Mouse (Mus musculus) intestine, postnatal 0 days (tissue): ENCODE measurements at regions not wholly inside any gene's neighbourhood (a gene's known extent, or its start where the extent isn't known, plus 50 kb on each side); places are given as distances from the start of the nearest gene placed in this dataset.

Experiments
- ATAC-seq: fragments of 200-750 bp; cut with Nextera tagmentation; 2 replicates; pipeline ENCODE4 v1.8.0; 2017; ENCODE audit warnings: mild to moderate bottlenecking, moderate TSS enrichment, moderate library complexity
- H3K27ac ChIP-seq: fragments of 300-500 bp; sonication (generic); 2 replicates; pipeline ENCODE4 v1.5.1; 2014; ENCODE audit warnings: mild to moderate bottlenecking, low read depth, low read length, moderate library complexity
- H3K27me3 ChIP-seq: fragments of 300-500 bp; sonication (generic); replicated peaks from 2 replicates; pipeline ENCODE4 v1.6.1; 2014; ENCODE audit warnings: low read length, mixed read lengths; ENCODE audit not compliant: control insufficient read depth, insufficient read depth
- H3K36me3 ChIP-seq: fragments of 300-500 bp; sonication (generic); 2 replicates; pipeline ENCODE4 v1.6.1; 2014; ENCODE audit warnings: mild to moderate bottlenecking, moderate library complexity; ENCODE audit not compliant: control insufficient read depth, insufficient read depth
- H3K4me1 ChIP-seq: fragments of 300-500 bp; sonication (generic); replicated peaks from 2 replicates; pipeline ENCODE4 v1.6.1; 2014; ENCODE audit warnings: antibody characterized with exemption, low read length, mixed read lengths; ENCODE audit not compliant: control insufficient read depth, insufficient read depth
- H3K4me2 ChIP-seq: fragments of 300-500 bp; sonication (generic); replicated peaks from 2 replicates; pipeline ENCODE4 v1.6.1; 2014; ENCODE audit warnings: low read depth, mild to moderate bottlenecking, moderate library complexity
- H3K4me3 ChIP-seq: fragments of 300-500 bp; sonication (generic); 2 replicates; pipeline ENCODE4 v1.5.1; 2014; ENCODE audit warnings: low read depth, low read length
- H3K9ac ChIP-seq: fragments of 300-500 bp; sonication (generic); 2 replicates; pipeline ENCODE4 v1.6.1; 2014; ENCODE audit warnings: mild to moderate bottlenecking, low read depth, low read length
- H3K9me3 ChIP-seq: fragments of 300-500 bp; sonication (generic); 2 replicates; pipeline ENCODE4 v1.6.1; 2016; ENCODE audit warnings: mixed run types; ENCODE audit not compliant: control insufficient read depth
- CTCF ChIP-seq: sonication (generic); IDR thresholded peaks from 2 replicates; pipeline ENCODE4 v1.5.1; 2016; ENCODE audit warnings: low read depth, mild to moderate bottlenecking, control low read depth, antibody characterized with exemption, moderate library complexity
- WGBS: fragments of 180-500 bp; shearing (Covaris S2); extraction: QIAGEN DNeasy Blood & Tissue Kit; methylation state at CpG from one replicate; pipeline ENCODE4 v1.1.7; 2014; 5-methylcytosine and 5-hydroxymethylcytosine counted together

- Histone ChIP-seq H3K4me1 (no peaks in the 10 kb centered on the region), H3K9me3 (no peaks in the 10 kb centered on the region), H3K27me3 (no peaks in the 10 kb centered on the region), H3K4me3 (no peak overlapping the region), H3K36me3 (no peaks in the 10 kb centered on the region), H3K4me2 (no peak overlapping the region), H3K9ac (no peak overlapping the region), H3K27ac (no peak overlapping the region)
- no peak for ATAC-seq
- TF ChIP-seq CTCF: no peak
- WGBS: 81% methylated on average over 2 of the region's 2 CpGs
Observed at GRCm38 (mm10) chr3:99447361-99447760, 207.2 kb downstream of the Tbx15 start.

GRCm38 (mm10) chr3:99447813-99448212 is 207.6 kb downstream of the Tbx15 start:
- no peak for TF ChIP-seq CTCF
- no peak for ATAC-seq
- Histone ChIP-seq H3K27me3 (no peaks in the 10 kb centered on the region), H3K4me3 (no peak overlapping the region), H3K4me1 (no peaks in the 10 kb centered on the region), H3K4me2 (no peak overlapping the region), H3K36me3 (no peaks in the 10 kb centered on the region), H3K9me3 (no peaks in the 10 kb centered on the region), H3K27ac (no peak overlapping the region), H3K9ac (no peak overlapping the region)
- WGBS: 51% methylated on average over 2 of the region's 2 CpGs

GRCm38 (mm10) chr3:99459036-99459863 is 219.1 kb downstream of the Tbx15 start:
- H3K9ac ChIP-seq: no peak overlapping the region
- WGBS: 71% methylated on average over 12 of the region's 12 CpGs
- no peaks in the 10 kb centered on the region for H3K4me1 ChIP-seq
- no peaks in the 10 kb centered on the region for H3K9me3 ChIP-seq
- no peak for TF ChIP-seq CTCF
- no peaks in the 10 kb centered on the region for H3K36me3 ChIP-seq
- H3K27me3 ChIP-seq: no peaks in the 10 kb centered on the region
- H3K4me3 ChIP-seq: no peak overlapping the region
- H3K27ac ChIP-seq: no peak overlapping the region
- no peak for ATAC-seq
- H3K4me2 ChIP-seq: no peak overlapping the region

GRCm38 (mm10) chr3:99499980-99500379 is 259.8 kb downstream of the Tbx15 start:
- 86% methylated on average over 14 of the region's 14 CpGs for WGBS
- ATAC-seq: no peak
- no peak for TF ChIP-seq CTCF

DNA sequence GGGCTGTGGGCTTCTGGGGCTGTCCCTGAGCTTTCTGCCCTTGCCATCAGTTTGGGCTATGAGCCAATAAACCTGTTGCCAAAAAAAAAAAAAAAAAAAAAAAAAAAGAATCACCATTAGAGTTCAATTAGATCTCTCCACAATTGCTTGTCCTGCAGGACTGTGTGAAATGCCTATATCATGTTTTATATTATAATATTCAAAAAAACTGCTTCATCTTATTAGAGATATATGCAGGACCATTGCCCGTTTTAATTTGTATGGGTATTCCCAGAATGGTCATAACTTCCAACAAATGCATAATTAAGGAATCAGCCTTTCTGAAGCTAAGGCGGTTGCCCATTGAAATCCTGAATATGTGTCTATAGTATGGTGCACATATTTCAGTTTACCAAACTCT is 264.6 kb downstream of the Tbx15 start:
- no peak for TF ChIP-seq CTCF
- no peak overlapping the region for H3K4me3 ChIP-seq
- 88% methylated on average over 2 of the region's 2 CpGs for WGBS
- H3K27ac ChIP-seq: no peak overlapping the region
- H3K9ac ChIP-seq: no peak overlapping the region
- no peaks in the 10 kb centered on the region for H3K4me1 ChIP-seq
- no peaks in the 10 kb centered on the region for H3K36me3 ChIP-seq
- ATAC-seq: no peak
- H3K4me2 ChIP-seq: no peak overlapping the region
- H3K9me3 ChIP-seq: no peaks in the 10 kb centered on the region
- H3K27me3 ChIP-seq: no peaks in the 10 kb centered on the region

More at GRCm38 (mm10) chr3:99499980-99500379, 259.8 kb downstream of the Tbx15 start:
- no peak overlapping the region for H3K27ac ChIP-seq
- H3K4me1 ChIP-seq: no peaks in the 10 kb centered on the region
- no peaks in the 10 kb centered on the region for H3K9me3 ChIP-seq
- no peaks in the 10 kb centered on the region for H3K27me3 ChIP-seq
- H3K36me3 ChIP-seq: no peaks in the 10 kb centered on the region
- H3K4me2 ChIP-seq: no peak overlapping the region
- no peak overlapping the region for H3K4me3 ChIP-seq
- no peak overlapping the region for H3K9ac ChIP-seq

GRCm38 (mm10) chr3:99512250-99512649 is 272.1 kb downstream of the Tbx15 start:
- H3K4me3 ChIP-seq: no peak overlapping the region
- H3K9ac ChIP-seq: no peak overlapping the region
- no peak overlapping the region for H3K4me2 ChIP-seq
- ATAC-seq: no peak
- H3K36me3 ChIP-seq: no peaks in the 10 kb centered on the region
- H3K9me3 ChIP-seq: no peaks in the 10 kb centered on the region
- no peak for TF ChIP-seq CTCF
- no peak overlapping the region for H3K27ac ChIP-seq
- H3K4me1 ChIP-seq: no peaks in the 10 kb centered on the region
- H3K27me3 ChIP-seq: no peaks in the 10 kb centered on the region
- WGBS: 82% methylated on average over 1 of the region's 1 CpGs
